Mouse (Mus musculus) frontal cortex, postnatal 25 days (tissue): ENCODE data around the gene Pdf.
A peak's percentile ranks its signal among the peaks of the same experiment; 100 is the strongest.

ENCODE experiments used
- DNase-seq, 2 experiments: peaks; one replicate each; pipeline ENCODE4 v3.0.0; 2022; ENCODE audit warnings: low spot score in 2 of 2

Gene Pdf

DNA sequence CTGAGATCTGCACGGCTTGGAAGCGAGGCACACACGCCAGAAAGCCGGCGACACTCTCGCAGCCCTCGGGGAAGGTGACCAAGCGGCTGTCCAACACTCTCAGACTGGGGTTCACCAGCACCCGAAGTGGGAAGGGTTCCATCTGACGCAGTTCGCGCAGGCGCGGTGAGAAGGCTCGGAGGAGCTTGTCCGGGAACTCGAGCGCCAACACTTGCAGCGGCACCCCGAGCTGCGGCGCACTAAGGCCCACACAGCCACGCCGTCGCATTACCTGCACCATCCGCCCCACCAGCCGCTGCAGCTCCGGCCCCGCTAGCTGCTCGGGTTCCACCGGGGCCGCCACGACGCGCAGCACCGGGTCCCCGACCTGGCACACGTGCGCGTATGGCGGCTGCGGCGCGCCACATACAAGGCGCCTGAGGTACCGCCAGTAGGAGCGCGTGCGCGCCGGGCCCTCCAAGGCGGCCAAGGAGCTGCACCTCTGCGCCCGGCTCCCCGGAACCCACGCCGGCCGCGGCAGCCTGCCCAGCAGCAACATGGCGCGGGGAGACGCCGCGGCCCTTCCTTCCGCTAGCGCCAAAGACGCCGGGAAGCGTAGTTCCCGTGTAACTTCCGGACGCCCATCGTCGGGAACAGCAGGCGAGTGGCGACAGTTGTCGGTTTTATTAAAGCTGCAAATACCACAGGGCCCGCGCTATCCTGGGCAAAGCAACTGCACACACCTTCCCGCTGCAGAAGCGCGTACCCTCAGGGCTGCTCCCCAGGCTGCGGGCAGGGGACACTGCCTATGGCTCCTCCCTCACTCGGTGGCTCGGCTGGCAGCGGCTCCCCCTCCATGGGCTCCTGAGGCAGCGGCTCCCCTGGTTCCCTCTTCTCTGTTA, at the start of gene Pdf:
Gene Pdf, minus strand, starts transcription at position 554 of the 881 bp plus-strand sequence.
- peak; percentile 74 to 76 for DNase-seq

- peak; percentile 83 to 88 for DNase-seq
Observed at GRCm38 (mm10) chr8:107096366-107097036, 48.1 kb upstream of the Pdf start, which contains the start of gene Terf2. TSS of gene Terf2 (minus strand) at chr8:107096547.

GRCm38 (mm10) chr8:107095717-107096365, 47.4 kb upstream of the Pdf start:
- DNase-seq: peak in 1 of 2 experiments; percentile 37

DNA sequence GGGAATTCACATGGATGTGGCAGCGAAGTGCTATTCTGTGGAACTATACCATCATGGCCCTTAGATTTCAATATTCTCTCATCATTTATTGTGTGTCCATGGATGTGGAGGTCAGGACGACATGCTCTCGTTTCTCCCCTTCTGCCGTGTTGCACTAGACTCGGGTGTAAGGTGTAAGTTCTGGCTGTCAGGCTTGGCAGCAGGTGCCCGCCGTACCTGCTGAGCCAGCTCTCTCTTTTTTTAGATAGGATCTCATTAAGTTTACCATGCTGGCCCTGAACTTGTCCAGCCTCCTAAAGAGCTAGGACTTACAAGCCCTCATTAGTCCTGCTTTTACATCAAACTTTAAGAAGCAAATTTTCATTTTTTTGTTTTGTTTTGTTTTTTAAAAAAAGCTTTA, 42.1 kb upstream of the Pdf start:
- no peak for DNase-seq

DNA sequence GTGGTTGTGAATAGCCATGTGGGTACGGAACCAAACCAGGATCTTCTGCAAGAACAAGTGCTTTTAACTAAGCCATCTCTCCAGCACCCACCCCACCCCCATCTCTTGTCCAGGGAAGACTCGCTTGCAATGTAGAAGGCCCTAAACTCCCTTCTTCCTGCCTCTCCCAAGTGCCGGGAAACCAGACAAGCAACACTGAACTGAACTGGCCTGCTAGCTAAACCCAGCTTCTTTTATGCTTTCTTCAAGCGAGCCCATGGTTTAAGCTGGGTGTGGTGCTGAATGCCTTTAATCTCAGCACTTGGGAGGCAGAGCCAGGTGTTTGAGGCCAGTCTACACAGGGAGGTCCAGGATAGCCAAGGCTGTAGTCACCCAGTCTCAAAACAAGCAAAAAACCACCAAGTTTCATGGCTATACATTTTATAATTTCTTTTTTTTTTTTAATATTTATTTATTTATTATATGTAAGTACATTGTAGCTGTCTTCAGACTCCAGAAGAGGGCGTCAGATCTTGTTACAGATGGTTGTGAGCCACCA, 40.2 kb upstream of the Pdf start:
- DNase-seq: no peak

DNA sequence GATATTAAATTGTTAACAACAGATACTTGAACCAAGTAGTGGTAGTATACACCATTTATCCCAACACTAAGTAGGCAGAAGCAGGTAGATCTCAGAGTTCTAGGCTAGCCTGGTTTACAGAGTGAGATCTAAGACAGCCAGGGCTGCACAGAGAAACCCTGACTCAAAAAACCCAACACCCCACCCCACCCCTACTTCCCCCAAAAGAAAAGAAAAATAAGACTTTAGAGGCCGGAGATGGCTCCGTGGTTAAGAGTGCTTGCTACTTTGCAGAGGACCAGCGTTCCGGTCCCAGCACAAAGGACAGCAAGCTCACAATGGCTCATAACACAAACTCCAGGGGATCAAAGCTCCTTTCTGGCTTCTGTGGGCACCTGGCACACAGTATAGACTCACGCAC, 37.6 kb upstream of the Pdf start:
- DNase-seq: no peak

GRCm38 (mm10) chr8:107085358-107085757, 36.9 kb upstream of the Pdf start:
- no peak for DNase-seq

DNA sequence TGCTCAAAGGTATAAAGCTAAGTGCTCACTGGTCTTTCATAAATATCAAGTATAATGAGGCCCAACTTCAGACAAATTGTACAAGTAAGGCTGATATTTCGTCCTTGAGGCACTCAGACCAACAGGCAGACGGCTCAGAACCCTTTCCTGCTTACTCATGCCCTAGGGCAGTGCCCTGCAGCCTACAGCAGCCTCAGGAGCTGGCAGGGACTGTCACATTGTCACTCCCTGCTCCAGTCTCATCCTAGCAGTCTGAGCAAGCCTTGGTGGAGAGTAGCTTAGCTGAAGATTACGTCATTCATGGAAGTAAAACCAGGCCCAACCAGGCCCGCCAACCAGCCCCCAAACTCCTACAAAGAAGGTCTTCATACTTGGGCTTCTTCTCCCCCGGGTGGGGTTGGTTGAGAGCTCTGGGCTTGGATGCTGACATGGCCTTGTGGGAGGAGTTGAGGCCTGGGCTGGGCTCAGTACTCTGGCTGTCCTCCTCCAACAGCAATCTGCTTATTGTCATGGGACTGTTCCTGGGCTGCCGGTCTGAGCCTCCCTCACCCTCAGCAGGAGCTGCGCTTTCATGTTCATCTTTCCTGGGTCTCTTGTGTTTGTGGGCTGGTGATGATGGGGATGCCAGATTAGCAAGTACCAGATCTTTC, 27.9 kb upstream of the Pdf start:
- no peak for DNase-seq

- no peak for DNase-seq
Observed at GRCm38 (mm10) chr8:107074128-107074527, 25.7 kb upstream of the Pdf start.

DNA sequence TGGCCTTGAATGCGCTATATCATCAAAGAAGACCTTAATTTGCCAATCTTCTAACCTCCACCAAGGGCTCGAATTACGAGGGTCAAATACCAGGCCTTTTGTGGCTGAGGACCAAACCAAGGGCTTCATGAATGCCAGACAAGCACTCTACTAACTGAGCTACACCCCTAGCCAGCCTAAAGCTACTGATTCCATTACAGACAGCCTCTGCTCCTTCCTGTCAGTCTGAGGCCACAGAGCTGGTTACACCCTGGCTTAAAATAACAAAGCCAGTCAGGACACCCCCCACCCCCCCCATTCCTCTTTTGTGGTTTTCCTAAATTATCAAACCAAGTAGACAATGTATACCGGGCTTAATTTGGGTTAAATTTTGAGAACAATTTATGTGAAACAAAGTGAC, 25.3 kb upstream of the Pdf start:
- DNase-seq: no peak

- DNase-seq: no peak
Observed at GRCm38 (mm10) chr8:107065511-107066496, 17.4 kb upstream of the Pdf start, which contains the start of gene Tmed6. TSS of gene Tmed6 (minus strand) at chr8:107065644.

- no peak for DNase-seq
Observed at GRCm38 (mm10) chr8:107062613-107063012, 14.2 kb upstream of the Pdf start.

DNA sequence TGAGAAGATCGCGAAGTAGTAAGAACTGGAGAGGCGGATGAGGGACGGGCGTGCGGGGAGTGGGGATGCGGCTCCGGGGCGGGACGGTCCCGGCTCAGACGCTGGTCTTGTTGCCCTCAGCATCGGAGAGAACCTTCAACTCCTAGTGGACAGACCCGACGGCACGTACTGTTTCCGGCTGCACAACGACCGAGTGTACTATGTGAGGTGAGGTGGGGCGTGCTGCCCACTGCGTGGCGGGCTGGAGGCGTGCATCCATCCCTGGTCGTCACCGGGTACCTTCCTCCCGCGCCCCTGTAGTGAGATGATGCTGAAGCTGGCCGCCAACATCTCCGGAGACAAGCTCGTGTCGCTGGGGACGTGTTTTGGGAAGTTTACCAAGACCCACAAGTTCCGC, 8.6 kb upstream of the Pdf start:
- no peak for DNase-seq

- peak; percentile 89 to 96 for DNase-seq
Observed at GRCm38 (mm10) chr8:107056076-107056972, 7.9 kb upstream of the Pdf start, which contains the start of the genes Cog8 and Nip7. TSS of gene Cog8 (minus strand) at chr8:107056689. TSS of gene Nip7 (plus strand) at chr8:107056877.

GRCm38 (mm10) chr8:107052046-107052445, 3.6 kb upstream of the Pdf start:
- no peak for DNase-seq

- DNase-seq: no peak
Observed at GRCm38 (mm10) chr8:107049480-107049879, 1.1 kb upstream of the Pdf start.

- no peak for DNase-seq
Observed at GRCm38 (mm10) chr8:107046976-107047375, 1.4 kb downstream of the Pdf start.

GRCm38 (mm10) chr8:107045478-107045877, 2.9 kb downstream of the Pdf start:
- DNase-seq: no peak

- DNase-seq: no peak
Observed at GRCm38 (mm10) chr8:107040632-107041031, 7.8 kb downstream of the Pdf start.
